ENCODE assay signal across 18 mouse cellular contexts in genomic region chr6:90815341-90815740, GRCm38 (mm10).
A peak's percentile ranks its signal among the peaks of the same experiment; 100 is the strongest.
DNase-seq lines count a peak whose midpoint lies in the region; ATAC-seq and TF ChIP-seq lines count a peak whose summit lies in the region.
"Had no signal": no experiment of that assay in that cellular context is flagged by ENCODE, and none has a peak within 500 bp of the region (broad histone marks: within the 10 kb centered on the region; RNA-seq: fewer than 3 reads in every experiment).

No protein-coding gene starts in this region.

- H3K4me2 ChIP-seq in forebrain, embryonic 13.5 days = no peak overlapping the region
- H3K4me2 ChIP-seq: forebrain, embryonic 15.5 days; heart, embryonic 15.5 days; hindbrain, embryonic 13.5 days; intestine, embryonic 15.5 days; kidney, embryonic 15.5 days; midbrain, embryonic 12.5 days had no signal

- no peaks in the 10 kb centered on the region for H3K36me3 ChIP-seq in forebrain, embryonic 13.5 days (ENCODE audit: poor library complexity, severe bottlenecking)
- H3K36me3 ChIP-seq: forebrain, embryonic 15.5 days; heart, embryonic 15.5 days; hindbrain, embryonic 13.5 days; intestine, embryonic 15.5 days; kidney, embryonic 15.5 days; midbrain, embryonic 12.5 days had no signal

- no peak; the same call in 1 of the 2 replicates for ATAC-seq in cerebellum, adult (ENCODE audit: insufficient number of reproducible peaks, low FRiP score, low TSS enrichment)
- no peak for ATAC-seq in Patski
- no peak for ATAC-seq in forebrain, embryonic 13.5 days
- ATAC-seq: activated CD4-positive, CD25-positive, alpha-beta regulatory T cell, adult 4 months; forebrain, embryonic 15.5 days; intestine, embryonic 15.5 days had no signal

- no peak overlapping the region for H3K4me3 ChIP-seq in layer of hippocampus, adult 2 months
- no peak overlapping the region for H3K4me3 ChIP-seq in forebrain, embryonic 13.5 days
- H3K4me3 ChIP-seq: forebrain, embryonic 15.5 days; heart, embryonic 15.5 days; hindbrain, embryonic 13.5 days; intestine, embryonic 15.5 days; kidney, embryonic 15.5 days; midbrain, embryonic 12.5 days had no signal

- H3K9me3 ChIP-seq in forebrain, embryonic 13.5 days (replicated peaks) = no peaks in the 10 kb centered on the region
- H3K9me3 ChIP-seq: forebrain, embryonic 15.5 days; heart, embryonic 15.5 days; hindbrain, embryonic 13.5 days; intestine, embryonic 15.5 days; kidney, embryonic 15.5 days; midbrain, embryonic 12.5 days had no signal

- no peak overlapping the region for H3K27ac ChIP-seq in layer of hippocampus, adult 2 months
- H3K27ac ChIP-seq in forebrain, embryonic 13.5 days = no peak overlapping the region
- H3K27ac ChIP-seq: forebrain, embryonic 15.5 days; heart, embryonic 15.5 days; hindbrain, embryonic 13.5 days; intestine, embryonic 15.5 days; kidney, embryonic 15.5 days; macrophage; midbrain, embryonic 12.5 days had no signal

- 0 out of 2 replicates have a peak, but pooled peaks have one; percentile 19 for TF ChIP-seq CTCF in layer of hippocampus, adult 2 months (conservative IDR thresholded peaks at IDR 0.05)
- TF ChIP-seq CTCF in Patski (IDR thresholded peaks at IDR 0.05) = peak; percentile 39

- in situ Hi-C loops in Patski (cut with MboI; ENCODE audit: low pct_unique_long_range_greater_than_20kb) = no loop called here

- no peaks in the 10 kb centered on the region for H3K27me3 ChIP-seq in Patski
- H3K27me3 ChIP-seq in forebrain, embryonic 13.5 days = no peaks in the 10 kb centered on the region
- H3K27me3 ChIP-seq: forebrain, embryonic 15.5 days; heart, embryonic 15.5 days; hindbrain, embryonic 13.5 days; intestine, embryonic 15.5 days had no signal

- peaks cover 16% of the 10 kb centered on the region for H3K4me1 ChIP-seq in forebrain, embryonic 13.5 days
- H3K4me1 ChIP-seq: intestine, embryonic 15.5 days; kidney, embryonic 15.5 days had no signal

- 73% methylated on average over 3 of the region's 3 CpGs for WGBS in forebrain, embryonic 13.5 days

- peak; percentile 68 for DNase-seq in cerebellum, adult 11 months
- no peak for DNase-seq in layer of hippocampus, adult 2 months (ENCODE audit: low spot score in 2 of 2)
- DNase-seq in layer of hippocampus, adult 9-11 months = no peak
- DNase-seq in Patski (ENCODE audit: low read depth, low spot score) = no peak
- DNase-seq in cerebellum, postnatal 10 days = peak; percentile 66 to 77
- DNase-seq in thymus, postnatal 0 days (ENCODE audit: low spot score) = no peak
- DNase-seq: adrenal gland, postnatal 25 days; lung, adult 2 months had no signal

- CTCF ChIA-PET in Patski (lab: Charles Lee) = interaction anchor here (0.7 to 2.2 kb wide), 2 partner anchors 77 to 349 kb away, joined by 3 to 12 read pairs; no protein-coding TSS in a partner anchor

- POLR2A ChIA-PET in Patski (lab: Charles Lee) = no interaction called here

- H3K9ac ChIP-seq in forebrain, embryonic 13.5 days = no peak overlapping the region
- H3K9ac ChIP-seq: forebrain, embryonic 15.5 days; heart, embryonic 15.5 days; hindbrain, embryonic 13.5 days; intestine, embryonic 15.5 days; kidney, embryonic 15.5 days had no signal

Comparison
In these comparisons a context has a peak if more than half of its experiments do, and no peak if none do; other contexts are left out.
1. DNase-seq: peak in cerebellum, adult 11 months (single experiment) and cerebellum, postnatal 10 days (2 of 2); none in layer of hippocampus, adult 2 months (0 of 2), layer of hippocampus, adult 9-11 months (single experiment), Patski (single experiment) and thymus, postnatal 0 days (single experiment).